Mouse (Mus musculus) embryonic fibroblast, embryonic 13.5 days (primary cell): ENCODE data around the gene Ccdc84.

Experiments used
- CTCF ChIP-seq: IDR thresholded peaks from 2 replicates; pipeline ENCODE4 v1.5.1; 2011; ENCODE audit warnings: mild to moderate bottlenecking, control low read depth, low read length, moderate library complexity, borderline replicate concordance; ENCODE audit not compliant: insufficient read depth
- POLR2A ChIP-seq: IDR thresholded peaks from 2 replicates; pipeline ENCODE4 v1.6.1; 2011; ENCODE audit warnings: low read depth, mild to moderate bottlenecking, control low read depth, low read length, moderate library complexity

DNA sequence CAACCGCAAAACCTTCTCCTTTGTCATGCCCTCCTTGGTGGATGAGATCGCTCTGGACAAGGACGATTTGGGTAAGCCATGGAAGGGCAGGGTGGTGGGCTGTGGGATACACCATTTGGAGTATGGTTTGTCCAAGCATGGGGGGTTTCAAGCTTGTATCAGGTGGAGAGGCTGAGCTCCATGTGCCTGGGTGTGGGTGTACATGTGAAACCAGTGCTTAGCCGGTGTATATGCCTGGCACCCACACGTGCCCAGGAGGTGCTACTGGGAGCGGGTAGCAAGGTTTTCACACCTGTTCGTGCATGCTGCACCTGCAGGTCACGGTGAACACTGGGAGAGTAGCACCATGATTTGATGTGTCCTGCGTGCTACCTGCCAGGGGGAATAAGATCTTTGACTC lies 19.8 kb downstream of the Ccdc84 start:
- TF ChIP-seq CTCF (no peak), POLR2A (no peak)
